Mouse (Mus musculus) small intestine, adult 2 months (tissue): ENCODE data around the gene Tex48. TPM values are rescaled to one million over a fixed set of nuclear protein-coding genes. Genes with fewer than 3 reads are reported as not detected.

Experiments used
- H3K27ac ChIP-seq: fragments of 200-500 bp; 2 replicates; pipeline ENCODE4 v1.5.1; 2012; ENCODE audit warnings: low read depth, low read length, control low read depth, inconsistent platforms; ENCODE audit not compliant: insufficient read depth
- H3K27me3 ChIP-seq: fragments of 200-500 bp; 2 replicates; pipeline ENCODE4 v1.6.1; 2012; ENCODE audit warnings: mild to moderate bottlenecking, moderate library complexity, low read length, inconsistent platforms; ENCODE audit not compliant: control insufficient read depth, insufficient read depth
- H3K36me3 ChIP-seq: fragments of 200-500 bp; 2 replicates; pipeline ENCODE4 v1.6.1; 2012; ENCODE audit warnings: mild to moderate bottlenecking, low read length, control low read depth, inconsistent platforms; ENCODE audit not compliant: control insufficient read depth, insufficient read depth
- H3K4me1 ChIP-seq: fragments of 200-500 bp; 2 replicates; pipeline ENCODE4 v1.6.1; 2012; ENCODE audit warnings: low read length, inconsistent platforms, mixed read lengths; ENCODE audit not compliant: control insufficient read depth, insufficient read depth, insufficient read length
- H3K4me3 ChIP-seq: fragments of 200-500 bp; 2 replicates; pipeline ENCODE4 v1.5.1; 2012; ENCODE audit warnings: low read depth, mild to moderate bottlenecking, control low read depth, inconsistent platforms, low read length, moderate library complexity
- CTCF ChIP-seq: fragments of 200-500 bp; IDR thresholded peaks from 2 replicates; pipeline ENCODE4 v1.5.1; 2012; ENCODE audit warnings: low read depth, mild to moderate bottlenecking, control low read depth, inconsistent platforms, low read length, moderate library complexity, mixed read lengths; ENCODE audit not compliant: insufficient replicate concordance, insufficient read length; ENCODE audit errors: extremely low read depth
- POLR2A ChIP-seq: fragments of 200-500 bp; IDR thresholded peaks from 2 replicates; pipeline ENCODE4 v1.6.1; 2012; ENCODE audit warnings: low read depth, mild to moderate bottlenecking, control low read depth, inconsistent platforms, low read length, moderate library complexity
- WGBS: fragments of 180-500 bp; shearing (Covaris S2); methylation state at CpG from one replicate; pipeline ENCODE4 v1.1.7; 2018; 5-methylcytosine and 5-hydroxymethylcytosine counted together
- polyA plus RNA-seq: library from polyadenylated mRNA; depleted of rRNA; stranded (reverse); fragments of >200 nt; gene quantifications from 2 replicates; pipeline ENCODE4 v1.2.3, GENCODE M21; 2012; rRNA removed

Gene Tex48
- polyA plus RNA-seq: not detected in 2 replicates

DNA sequence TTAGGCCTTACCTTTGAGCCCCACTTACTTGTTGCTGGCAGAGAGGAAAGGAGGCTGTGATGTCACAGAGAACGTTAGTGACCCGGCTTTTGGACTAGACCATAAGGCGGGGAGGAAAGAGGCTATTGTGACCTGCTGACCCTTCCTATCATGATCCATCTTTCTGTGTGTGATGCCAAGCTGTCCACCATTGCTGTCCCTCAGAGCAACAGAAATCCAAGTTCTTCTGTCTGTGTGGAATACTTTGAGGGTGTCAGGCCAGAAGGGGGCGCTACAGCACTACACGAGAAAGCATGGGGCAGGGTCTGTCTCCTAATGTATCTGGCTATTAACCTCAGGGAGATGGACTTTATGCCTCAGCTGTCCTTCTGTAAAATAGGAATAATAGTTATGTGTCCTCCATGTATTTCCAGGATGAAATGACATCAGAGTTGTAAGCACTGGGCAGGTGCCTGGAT lies at the start of gene Tex48:
TSS of gene Tex48 (minus strand) at position 51 of the 458 bp plus-strand sequence.
- Histone ChIP-seq H3K27me3 (no peaks in the 10 kb centered on the region), H3K27ac (no peak within 1 kb of the TSS), H3K4me3 (no peak within 1 kb of the TSS), H3K36me3 (no peaks in the 10 kb centered on the region), H3K4me1 (peaks cover 11% of the 10 kb centered on the region; the same call in 1 of the 2 replicates)
- WGBS: 45% methylated on average over 5 of the region's 5 CpGs
- TF ChIP-seq POLR2A (no peak), CTCF (peak; percentile 65; the same call in 1 of the 2 replicates)

DNA sequence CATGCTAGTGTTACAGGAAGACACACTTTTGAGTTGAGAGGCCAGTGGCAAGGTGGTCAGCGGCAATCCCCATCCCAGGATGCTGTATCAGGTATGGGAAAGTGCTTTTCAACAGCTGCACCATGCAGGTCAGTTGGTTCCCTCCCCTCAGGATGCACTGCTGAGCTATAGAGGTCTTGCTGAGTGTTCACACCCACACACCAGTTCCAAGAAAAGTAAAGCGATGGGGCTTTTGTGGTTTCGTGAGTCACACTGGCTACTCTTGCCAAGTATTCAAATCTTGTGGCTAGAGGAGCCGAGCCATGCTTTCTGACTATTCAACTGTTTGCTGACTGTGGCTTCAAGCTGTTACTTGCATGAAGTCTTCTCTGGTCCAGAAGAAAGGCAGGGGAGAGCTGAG lies 46.0 kb upstream of the Tex48 start:
- no peaks in the 10 kb centered on the region for H3K36me3 ChIP-seq
- no peak overlapping the region for H3K4me3 ChIP-seq
- TF ChIP-seq POLR2A: no peak
- TF ChIP-seq CTCF: no peak
- no peak overlapping the region for H3K27ac ChIP-seq
- H3K27me3 ChIP-seq: no peaks in the 10 kb centered on the region
- 58% methylated on average over 4 of the region's 4 CpGs for WGBS
- no peaks in the 10 kb centered on the region for H3K4me1 ChIP-seq

DNA sequence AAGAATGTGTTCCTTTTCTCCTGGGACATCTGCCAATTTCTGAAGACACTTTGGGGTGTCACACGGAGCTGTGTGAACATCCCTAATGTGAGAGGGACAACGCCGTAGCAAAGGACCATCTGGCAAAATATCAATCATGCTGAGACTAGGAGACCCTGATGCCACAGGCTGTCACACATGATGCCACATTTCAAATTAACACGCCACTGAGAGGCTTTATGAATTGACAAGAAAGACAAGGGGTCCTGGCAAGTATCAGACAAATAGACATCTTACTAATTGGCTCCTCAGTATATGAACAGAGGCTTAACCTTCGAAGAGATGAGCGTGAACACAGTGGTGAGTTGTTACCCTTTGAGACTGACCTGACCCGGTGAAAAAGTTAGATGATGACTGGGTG lies 43.5 kb upstream of the Tex48 start:
- Histone ChIP-seq H3K36me3 (no peaks in the 10 kb centered on the region), H3K27ac (no peak overlapping the region), H3K27me3 (no peaks in the 10 kb centered on the region), H3K4me3 (no peak overlapping the region), H3K4me1 (no peaks in the 10 kb centered on the region)
- TF ChIP-seq CTCF: no peak
- no peak for TF ChIP-seq POLR2A
- WGBS: 84% methylated on average over 7 of the region's 7 CpGs

DNA sequence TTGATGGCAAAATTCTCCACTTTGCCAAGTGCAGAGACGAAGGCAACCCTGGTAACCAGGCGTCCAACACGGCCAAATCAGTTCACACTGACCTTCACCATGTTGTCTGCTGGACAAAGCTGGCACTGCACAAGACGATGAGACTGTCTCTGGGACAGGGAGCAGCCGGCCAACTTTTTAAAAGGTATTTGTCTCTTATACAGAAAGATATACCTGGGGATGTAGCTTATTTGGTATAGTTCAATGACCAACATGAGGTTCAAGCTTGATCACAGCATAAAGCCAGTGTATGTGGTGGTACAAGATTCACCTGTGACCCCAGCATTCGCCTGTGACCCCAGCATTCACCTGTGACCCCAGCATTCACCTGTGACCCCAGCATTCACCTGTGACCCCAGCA lies 41.1 kb upstream of the Tex48 start, which contains the start of gene Gm11214:
TSS of gene Gm11214 (minus strand) at position 101 of the 400 bp plus-strand sequence.
- Histone ChIP-seq H3K4me1 (no peaks in the 10 kb centered on the region), H3K36me3 (no peaks in the 10 kb centered on the region), H3K4me3 (no peak within 1 kb of the TSS), H3K27me3 (no peaks in the 10 kb centered on the region), H3K27ac (no peak within 1 kb of the TSS)
- TF ChIP-seq POLR2A: no peak
- TF ChIP-seq CTCF: no peak
- 92% methylated on average over 6 of the region's 6 CpGs for WGBS

DNA sequence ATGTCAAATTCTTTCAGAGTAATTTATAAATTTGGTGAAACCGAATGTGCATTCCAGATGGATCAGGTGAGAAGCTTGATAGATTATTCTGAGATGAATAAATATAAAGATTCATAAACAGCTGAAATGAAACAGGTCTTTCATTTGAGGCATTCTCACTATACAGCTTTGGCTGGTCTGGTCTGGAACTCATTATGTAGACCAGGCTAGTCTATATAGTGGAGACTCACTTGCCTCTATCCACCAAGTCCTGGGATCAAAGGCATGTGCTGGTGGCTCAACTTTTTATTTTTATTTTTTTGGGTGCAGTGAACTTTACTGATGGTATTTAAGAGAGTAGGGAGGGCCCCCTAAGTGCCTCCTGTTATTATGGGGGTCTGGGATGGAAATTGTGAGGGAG lies 39.6 kb upstream of the Tex48 start:
- no peak overlapping the region for H3K27ac ChIP-seq
- no peaks in the 10 kb centered on the region for H3K36me3 ChIP-seq
- no peak overlapping the region for H3K4me3 ChIP-seq
- no peaks in the 10 kb centered on the region for H3K4me1 ChIP-seq
- no peak for TF ChIP-seq POLR2A
- no peak for TF ChIP-seq CTCF
- WGBS: 87% methylated on average over 1 of the region's 1 CpGs
- H3K27me3 ChIP-seq: no peaks in the 10 kb centered on the region

DNA sequence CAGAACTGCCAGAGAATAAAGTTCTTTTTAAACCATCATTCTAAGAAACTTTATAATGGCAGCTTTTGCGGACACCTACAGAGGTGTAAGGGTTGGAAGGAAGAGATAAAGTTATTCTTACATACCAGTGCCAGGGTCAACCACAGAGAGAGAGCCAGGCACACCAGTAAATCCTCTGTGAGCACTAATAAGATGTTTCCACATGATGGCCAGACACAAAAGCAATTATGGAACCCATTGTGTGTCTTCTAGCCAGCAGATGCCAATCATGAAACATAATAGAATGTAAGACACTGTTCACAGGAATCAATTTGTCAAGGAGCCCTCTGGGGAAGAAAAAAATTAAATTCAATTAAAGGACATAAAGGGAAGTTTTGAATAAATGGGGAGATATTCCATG lies 39.2 kb upstream of the Tex48 start:
- Histone ChIP-seq H3K27me3 (no peaks in the 10 kb centered on the region), H3K4me1 (no peaks in the 10 kb centered on the region), H3K27ac (no peak overlapping the region), H3K36me3 (no peaks in the 10 kb centered on the region), H3K4me3 (no peak overlapping the region)
- WGBS: 81% methylated on average over 1 of the region's 1 CpGs
- no peak for TF ChIP-seq POLR2A
- TF ChIP-seq CTCF: no peak

DNA sequence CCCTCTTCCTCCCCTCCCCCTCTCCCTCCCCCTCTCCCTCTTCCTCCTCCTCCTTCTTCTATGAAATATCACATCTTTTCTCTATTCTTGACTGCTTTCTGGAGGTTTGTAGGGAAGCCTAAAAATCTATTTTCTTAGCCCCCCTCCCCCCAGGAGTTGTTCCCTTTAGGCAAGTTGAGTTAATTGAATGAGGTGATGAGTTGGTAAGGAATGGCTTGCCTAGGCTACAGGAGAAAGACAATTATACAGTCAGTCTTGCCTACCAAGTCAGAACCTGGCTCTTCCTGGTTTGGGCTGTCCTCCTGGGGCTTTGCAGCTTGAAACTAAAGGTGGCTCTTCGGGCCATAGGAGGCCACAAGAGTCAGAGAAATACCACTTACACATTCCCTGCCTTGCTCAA lies 37.5 kb upstream of the Tex48 start:
- TF ChIP-seq POLR2A: no peak
- TF ChIP-seq CTCF: no peak
- H3K27me3 ChIP-seq: no peaks in the 10 kb centered on the region

More for the DNA sequence above, 37.5 kb upstream of the Tex48 start:
- no peak overlapping the region for H3K27ac ChIP-seq
- WGBS: 87% methylated on average over 1 of the region's 1 CpGs
- H3K36me3 ChIP-seq: no peaks in the 10 kb centered on the region
- H3K4me1 ChIP-seq: no peaks in the 10 kb centered on the region
- H3K4me3 ChIP-seq: no peak overlapping the region
